Mouse (Mus musculus) olfactory bulb, adult 2 months (tissue): ENCODE measurements around the gene Tsc22d1. TPM values are rescaled to one million over a fixed set of nuclear protein-coding genes. Genes with fewer than 3 reads are reported as not detected.

Experiments used
- H3K27ac ChIP-seq: fragments of 200-500 bp; 2 replicates; pipeline ENCODE4 v1.5.1; 2012; ENCODE audit warnings: low read depth, low read length; ENCODE audit not compliant: insufficient read depth
- H3K4me1 ChIP-seq: fragments of 200-500 bp; 2 replicates; pipeline ENCODE4 v1.6.1; 2012; ENCODE audit warnings: low read length; ENCODE audit not compliant: control insufficient read depth, insufficient read depth
- H3K4me3 ChIP-seq: fragments of 200-500 bp; 2 replicates; pipeline ENCODE4 v1.5.1; 2012; ENCODE audit warnings: mild to moderate bottlenecking, low read depth, low read length, moderate library complexity; ENCODE audit not compliant: insufficient read depth
- CTCF ChIP-seq: fragments of 200-500 bp; IDR thresholded peaks from 2 replicates; pipeline ENCODE4 v1.5.1; 2012; ENCODE audit warnings: low read depth, mild to moderate bottlenecking, low read length, moderate library complexity; ENCODE audit not compliant: insufficient read depth
- POLR2A ChIP-seq: fragments of 200-500 bp; IDR thresholded peaks from 2 replicates; pipeline ENCODE4 v1.6.1; 2012; ENCODE audit warnings: mild to moderate bottlenecking, low read depth, low read length, moderate library complexity; ENCODE audit not compliant: insufficient read depth
- WGBS: fragments of 180-500 bp; shearing (Covaris S2); methylation state at CpG from one replicate; pipeline ENCODE4 v1.1.7; 2018; 5-methylcytosine and 5-hydroxymethylcytosine counted together
- polyA plus RNA-seq: library from polyadenylated mRNA; stranded (reverse); fragments of >200 nt; gene quantifications from 2 replicates; pipeline ENCODE4 v1.2.4, GENCODE M21; 2012; ENCODE audit warnings: low replicate concordance; ENCODE audit not compliant: missing spikeins, insufficient read depth, insufficient read length

Gene Tsc22d1
- polyA plus RNA-seq, 1 experiment = 635 TPM

DNA sequence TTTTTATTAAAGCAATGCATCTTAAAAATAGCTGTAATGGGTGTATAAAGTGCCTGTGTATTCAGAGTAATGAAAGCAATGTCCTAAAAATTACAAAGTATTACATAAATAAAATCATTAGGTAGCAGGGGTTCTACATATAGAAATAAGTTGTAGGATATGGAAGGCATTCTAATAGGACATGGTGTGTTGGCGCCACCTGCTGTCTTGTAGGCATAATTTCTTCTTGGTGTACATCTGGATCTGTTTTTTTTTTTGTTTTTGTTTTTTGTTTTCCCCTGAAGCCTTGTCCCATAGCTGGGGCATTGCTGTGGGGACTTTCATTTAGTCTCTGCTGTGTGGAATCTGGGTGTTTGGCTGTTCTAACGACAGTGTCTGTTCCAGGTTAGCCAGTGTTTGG lies 58.6 kb downstream of the Tsc22d1 start:
- no peak for TF ChIP-seq POLR2A
- TF ChIP-seq CTCF = no peak
- Histone ChIP-seq H3K4me1 (peaks cover 9% of the 10 kb centered on the region; the same call in 1 of the 2 replicates), H3K27ac (no peak overlapping the region), H3K4me3 (no peak overlapping the region)
- 8% methylated on average over 2 of the region's 2 CpGs for WGBS

DNA sequence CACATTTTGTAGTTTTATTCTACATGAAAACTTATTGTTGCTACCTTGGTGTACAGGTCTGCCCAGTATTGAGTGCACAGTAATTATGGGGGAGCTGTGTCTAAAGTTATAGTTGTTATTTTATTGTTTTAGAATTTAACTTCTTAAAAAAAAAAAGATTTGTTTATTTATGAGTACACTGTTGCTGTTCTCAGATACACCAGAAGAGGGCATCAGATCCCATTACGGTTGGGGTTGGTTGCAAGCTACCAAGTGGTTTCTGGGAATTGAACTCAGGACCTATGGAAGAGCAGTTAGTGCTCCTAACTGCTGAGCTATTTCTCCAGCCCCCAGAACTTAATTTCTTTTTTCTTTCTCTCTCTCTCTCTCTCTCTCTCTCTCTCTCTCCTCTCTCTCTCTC lies 59.4 kb downstream of the Tsc22d1 start:
- H3K27ac ChIP-seq = no peak overlapping the region
- 55% methylated on average over 1 of the region's 1 CpGs for WGBS
- no peak overlapping the region for H3K4me3 ChIP-seq
- TF ChIP-seq POLR2A = no peak
- no peak for TF ChIP-seq CTCF
- peaks cover 12% of the 10 kb centered on the region; the same call in 1 of the 2 replicates for H3K4me1 ChIP-seq

DNA sequence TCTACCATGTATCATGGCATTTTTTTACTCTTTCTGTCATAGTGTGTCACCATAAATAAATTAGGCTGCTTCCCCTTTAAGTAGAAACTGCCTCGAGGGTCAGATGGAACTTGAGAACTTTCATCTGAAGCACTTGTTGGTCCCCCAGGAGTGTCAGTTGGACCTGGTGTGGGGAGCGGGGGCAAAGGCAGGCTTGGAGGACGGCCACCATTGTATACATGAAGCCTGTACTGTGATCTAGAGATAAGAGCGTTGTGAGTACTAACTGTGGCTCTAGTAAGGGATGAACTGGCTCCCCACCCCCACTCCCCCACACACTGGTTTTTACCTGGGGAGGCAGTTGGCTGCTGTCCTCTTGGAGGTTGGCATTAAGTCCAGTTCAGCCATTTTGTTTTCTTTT lies 62.0 kb downstream of the Tsc22d1 start:
- no peak overlapping the region for H3K27ac ChIP-seq
- H3K4me1 ChIP-seq = peaks cover 12% of the 10 kb centered on the region; the same call in 1 of the 2 replicates
- H3K4me3 ChIP-seq = no peak overlapping the region
- 72% methylated on average over 4 of the region's 4 CpGs for WGBS
- TF ChIP-seq CTCF = no peak
- TF ChIP-seq POLR2A = no peak

DNA sequence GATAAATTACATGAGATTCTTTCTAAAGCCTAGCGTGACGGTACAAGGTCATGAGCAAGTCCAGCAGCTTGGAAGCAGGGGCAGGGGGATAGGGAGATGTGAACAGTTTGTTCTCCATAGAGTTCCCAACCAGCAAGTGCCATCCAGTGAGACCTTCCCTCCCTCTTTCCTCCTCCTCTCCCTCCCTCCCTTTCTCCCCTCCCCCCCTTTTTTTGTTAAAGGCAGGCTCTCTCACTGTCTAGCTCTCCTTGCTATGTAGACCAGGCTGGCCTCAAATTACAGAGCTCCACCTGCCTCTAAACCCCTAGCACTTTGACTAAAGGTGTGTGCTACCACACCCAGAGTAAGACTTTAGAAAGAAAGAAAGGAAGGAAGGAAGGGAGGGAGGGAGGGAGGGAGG lies 63.3 kb downstream of the Tsc22d1 start:
- Histone ChIP-seq H3K27ac (no peak overlapping the region), H3K4me3 (no peak overlapping the region), H3K4me1 (peaks cover 15% of the 10 kb centered on the region; the same call in 1 of the 2 replicates)
- TF ChIP-seq POLR2A = no peak
- no peak for TF ChIP-seq CTCF
- 81% methylated on average over 2 of the region's 2 CpGs for WGBS

DNA sequence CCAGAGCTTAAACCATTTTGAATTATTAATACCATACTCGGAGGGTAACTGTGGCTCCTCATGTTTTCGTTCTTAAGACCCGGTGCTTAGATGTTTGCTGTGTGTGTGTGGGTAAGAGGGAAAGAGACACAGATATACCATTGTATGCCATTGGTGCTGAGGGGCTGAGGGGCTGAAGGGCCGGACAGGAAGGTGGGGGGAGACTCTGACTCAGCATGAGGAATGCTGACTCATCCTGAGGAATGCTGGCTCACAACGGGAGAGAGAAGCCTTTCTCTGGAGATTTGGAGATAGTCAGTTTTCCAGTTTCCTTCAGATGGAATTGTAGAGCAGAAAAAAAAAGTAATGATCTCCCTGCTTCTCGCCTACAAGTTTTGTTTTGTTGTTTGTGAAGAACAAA lies 63.9 kb downstream of the Tsc22d1 start:
- WGBS = 28% methylated on average over 6 of the region's 6 CpGs
- Histone ChIP-seq H3K27ac (no peak overlapping the region), H3K4me1 (peaks cover 15% of the 10 kb centered on the region; the same call in 1 of the 2 replicates), H3K4me3 (no peak overlapping the region)
- TF ChIP-seq POLR2A (no peak), CTCF (no peak)

DNA sequence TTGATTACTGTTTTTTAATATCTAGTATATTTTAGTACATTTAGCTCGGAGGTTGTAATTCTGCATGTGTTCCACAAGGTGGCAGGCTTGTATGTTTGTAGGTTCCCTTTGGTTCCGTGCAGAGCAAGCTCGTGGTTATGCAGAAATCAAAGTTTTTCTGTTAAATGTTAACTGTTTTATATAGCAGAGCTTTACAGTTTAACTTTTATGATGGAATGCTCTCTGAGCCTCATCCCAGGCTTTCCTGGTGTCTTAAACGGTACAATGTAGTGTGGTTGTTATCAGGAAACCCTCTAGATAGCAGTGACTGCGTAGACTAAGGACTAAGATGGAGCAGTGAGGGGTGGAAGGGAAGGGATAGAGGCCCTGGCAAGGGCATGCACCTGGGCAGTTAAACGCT lies 65.1 kb downstream of the Tsc22d1 start:
- TF ChIP-seq CTCF (no peak), POLR2A (no peak)
- 34% methylated on average over 6 of the region's 6 CpGs for WGBS
- no peak overlapping the region for H3K27ac ChIP-seq
- no peak overlapping the region for H3K4me3 ChIP-seq
- peaks cover 15% of the 10 kb centered on the region; the same call in 1 of the 2 replicates for H3K4me1 ChIP-seq

DNA sequence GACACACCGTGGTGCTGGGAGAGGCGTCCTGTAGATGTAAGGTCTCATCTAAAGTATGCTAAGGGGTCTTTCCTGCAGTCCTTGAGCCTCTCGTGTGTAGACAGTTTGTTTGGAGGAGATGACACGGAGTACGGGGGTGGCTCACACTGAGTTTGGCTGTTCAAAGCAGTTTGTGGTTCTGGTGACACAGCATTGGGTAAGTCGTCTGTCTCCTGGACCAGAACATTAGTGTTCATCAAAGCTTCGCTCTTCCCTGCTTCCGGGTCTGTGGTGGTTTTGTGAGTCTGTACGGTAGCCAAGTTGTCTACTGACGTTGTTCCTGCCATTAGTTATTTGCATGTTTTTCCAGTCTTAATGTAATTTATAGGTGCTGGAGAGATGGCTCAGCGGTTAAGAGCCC lies 65.7 kb downstream of the Tsc22d1 start:
- H3K4me3 ChIP-seq = no peak overlapping the region
- peaks cover 15% of the 10 kb centered on the region; the same call in 1 of the 2 replicates for H3K4me1 ChIP-seq
- no peak overlapping the region for H3K27ac ChIP-seq
- 73% methylated on average over 11 of the region's 11 CpGs for WGBS
- TF ChIP-seq CTCF (no peak), POLR2A (no peak)

DNA sequence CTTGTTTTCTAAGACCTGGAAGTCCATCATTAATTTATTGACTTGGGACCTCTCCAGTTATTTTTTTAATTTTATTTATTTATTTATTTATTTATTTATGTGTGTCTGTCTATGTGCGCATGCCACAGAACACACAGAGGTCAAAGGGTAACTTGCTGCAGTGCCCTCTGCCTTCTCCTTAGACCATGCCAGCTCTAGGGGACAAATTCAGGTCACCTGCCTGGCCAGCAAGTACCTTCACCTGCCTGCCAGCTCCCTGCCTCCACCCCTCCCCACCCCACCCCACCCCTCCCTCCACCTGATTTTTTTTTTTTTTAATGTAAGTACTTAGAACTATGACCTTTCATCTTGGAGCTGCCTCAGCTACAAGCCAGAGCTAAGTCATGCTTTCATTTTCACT lies 68.9 kb downstream of the Tsc22d1 start:
- Histone ChIP-seq H3K4me1 (peaks cover 13% of the 10 kb centered on the region; the same call in 1 of the 2 replicates), H3K4me3 (no peak overlapping the region), H3K27ac (no peak overlapping the region)
- whole genome bisulfite sequencing = 100% methylated on average over 1 of the region's 1 CpGs
- TF ChIP-seq CTCF (no peak), POLR2A (no peak)

DNA sequence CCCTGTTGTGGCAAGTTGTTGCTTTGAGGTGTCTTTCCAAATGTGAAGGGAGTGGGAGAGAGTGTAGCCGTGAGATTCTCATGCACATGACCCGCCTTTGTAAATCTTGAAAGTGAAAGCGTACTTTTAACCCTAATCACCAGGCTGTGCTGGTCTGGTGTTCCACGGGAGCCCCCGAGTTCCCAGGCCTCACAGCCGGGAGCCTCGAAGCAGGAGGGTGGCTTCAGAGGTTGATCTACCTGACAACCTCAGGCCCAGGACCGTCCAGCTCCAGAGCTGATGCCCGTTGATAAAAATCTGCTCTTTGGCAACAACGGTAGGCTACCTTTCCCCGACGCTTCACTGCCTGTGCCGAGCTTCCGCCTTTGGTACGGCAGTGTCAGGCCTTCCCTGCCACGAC lies 72.8 kb downstream of the Tsc22d1 start:
- Histone ChIP-seq H3K4me3 (no peak overlapping the region), H3K4me1 (peaks cover 11% of the 10 kb centered on the region; the same call in 1 of the 2 replicates), H3K27ac (no peak overlapping the region)
- TF ChIP-seq POLR2A = no peak
- no peak for TF ChIP-seq CTCF
- 88% methylated on average over 16 of the region's 16 CpGs for WGBS
